Mouse (Mus musculus): ENCODE results near the gene Siglecf. TPM values are rescaled to one million over a fixed set of nuclear protein-coding genes. Genes with fewer than 3 reads are reported as not detected.

Gene Siglecf
- 5.0 and 7.6 TPM in 2 replicates for total RNA-seq (2017)

DNA sequence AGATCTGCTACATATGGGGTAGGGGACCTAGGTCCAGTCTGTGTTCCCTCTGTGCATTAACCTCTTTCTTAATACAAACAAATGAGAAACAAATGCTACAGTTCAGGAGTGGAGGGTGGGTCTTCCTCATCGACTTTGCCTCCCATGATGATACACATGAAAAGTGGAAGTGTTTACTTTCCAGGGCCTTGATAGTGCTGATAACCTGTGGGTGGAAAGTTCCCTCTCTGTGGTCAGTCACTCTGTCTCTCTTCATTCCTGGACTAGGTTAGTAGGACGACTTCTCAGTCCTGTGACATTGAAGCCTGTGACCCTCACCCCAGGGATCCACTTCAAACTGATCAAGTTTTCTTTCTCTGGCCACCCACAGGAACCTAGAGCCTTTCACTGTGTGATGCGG lies at the start of gene Siglecf:
Gene Siglecf, plus strand, starts transcription at position 188 of the 400 bp plus-strand sequence.
- ATAC-seq (replicated peaks in 1 of 2; ENCODE audit: insufficient read depth in 1 of 2, low FRiP score in 2 of 2, low TSS enrichment in 1 of 2, low read depth in 1 of 2, poor library complexity in 2 of 2, severe bottlenecking in 2 of 2): peak; percentile 38 to 43; a peak in 2 of 4 replicates

DNA sequence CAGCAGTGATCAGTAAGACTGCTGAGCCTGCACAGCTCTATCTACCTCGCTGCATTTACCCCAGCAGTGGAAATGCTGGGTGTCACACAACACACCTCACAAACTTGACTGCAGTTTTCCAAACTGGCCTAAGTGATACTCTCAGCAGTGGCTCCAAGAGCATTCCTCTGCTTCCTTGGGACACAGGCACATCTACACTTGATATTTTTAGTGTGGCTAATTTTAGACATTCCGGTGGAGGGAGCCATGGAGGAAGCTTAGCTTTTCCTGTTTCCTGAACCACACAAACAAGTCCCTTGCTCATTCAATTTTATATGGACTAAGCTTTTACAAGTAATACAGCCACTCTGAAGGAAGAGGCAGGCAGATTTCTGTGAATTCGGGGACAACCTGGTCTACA lies 45.9 kb upstream of the Siglecf start:
- ATAC-seq (replicated peaks in 1 of 2; ENCODE audit: insufficient read depth in 1 of 2, low FRiP score in 2 of 2, low TSS enrichment in 1 of 2, low read depth in 1 of 2, poor library complexity in 2 of 2, severe bottlenecking in 2 of 2): 0 out of 4 replicates have a peak, but pooled peaks have one; percentile 29 to 41

DNA sequence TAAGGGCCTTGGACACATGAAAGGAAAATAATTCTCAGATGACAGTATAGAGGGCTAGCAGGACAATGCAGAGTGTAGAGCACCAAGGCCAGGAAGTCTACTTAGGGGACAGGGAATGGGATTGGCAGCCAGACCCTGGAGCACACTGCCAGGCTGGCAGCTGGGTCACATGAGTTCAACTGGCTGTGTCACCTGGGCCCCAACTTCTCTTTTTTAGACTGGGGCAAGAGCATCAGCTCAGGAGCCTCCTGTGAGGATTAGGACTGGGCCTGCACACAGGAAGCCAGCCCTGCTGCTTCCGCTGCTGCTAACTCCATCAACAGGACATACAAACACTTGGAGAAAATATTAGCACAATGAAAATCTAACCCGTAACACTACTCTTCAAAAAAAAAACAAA lies 42.1 kb upstream of the Siglecf start:
- ATAC-seq (replicated peaks in 1 of 2; ENCODE audit: insufficient read depth in 1 of 2, low FRiP score in 2 of 2, low TSS enrichment in 1 of 2, low read depth in 1 of 2, poor library complexity in 2 of 2, severe bottlenecking in 2 of 2): no peak

DNA sequence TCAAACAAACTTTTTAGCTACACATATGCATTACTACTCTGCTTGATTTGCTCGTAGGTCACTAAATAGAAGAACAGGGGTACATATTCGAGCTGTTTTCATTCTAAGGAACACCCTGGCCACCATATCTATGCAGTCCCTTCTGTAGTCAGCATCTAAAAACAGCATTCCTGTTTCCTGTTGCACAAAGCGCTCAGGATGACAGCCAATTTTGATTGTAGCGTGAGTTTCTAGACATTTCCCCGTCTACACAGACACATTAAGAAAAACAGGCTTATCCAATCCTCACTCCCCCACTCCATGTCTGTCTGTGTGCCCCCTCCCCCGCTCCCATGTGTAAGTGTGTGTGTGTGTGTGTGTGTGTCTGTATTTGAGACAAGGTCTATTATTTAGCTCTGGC lies 39.5 kb upstream of the Siglecf start:
- no peak for ATAC-seq (replicated peaks in 1 of 2; ENCODE audit: insufficient read depth in 1 of 2, low FRiP score in 2 of 2, low TSS enrichment in 1 of 2, low read depth in 1 of 2, poor library complexity in 2 of 2, severe bottlenecking in 2 of 2)

DNA sequence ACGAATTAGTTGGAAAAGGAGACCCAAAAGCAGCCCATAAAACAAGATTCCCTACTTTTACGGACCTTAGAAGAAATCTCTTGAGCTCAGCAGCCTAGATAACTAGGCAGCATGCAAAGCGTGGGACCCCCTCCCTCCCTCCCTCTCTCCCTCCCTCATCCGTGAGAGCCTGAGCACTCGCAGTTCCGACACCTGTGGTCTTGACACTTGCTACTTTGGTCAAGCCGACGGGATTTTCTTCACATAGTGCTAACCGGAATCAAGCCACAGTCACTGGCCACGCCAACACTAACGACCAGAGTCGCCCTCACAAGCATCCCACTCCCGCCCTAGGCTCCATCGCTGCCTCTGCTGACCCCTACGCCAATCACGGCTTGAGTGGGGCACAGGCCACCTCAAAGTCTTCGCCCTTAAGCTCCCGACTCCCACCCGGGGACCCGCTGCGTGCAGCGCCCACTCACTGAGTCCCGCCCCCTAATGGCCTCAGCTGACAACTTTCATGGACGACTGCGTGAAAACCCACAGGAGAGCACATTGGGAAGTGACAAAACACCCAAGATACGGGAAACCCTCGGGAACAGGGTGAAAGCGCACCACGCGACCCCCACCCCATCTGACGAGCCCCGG lies 38.6 kb upstream of the Siglecf start:
- peak; percentile 23 to 46 for ATAC-seq (replicated peaks in 1 of 2; ENCODE audit: insufficient read depth in 1 of 2, low FRiP score in 2 of 2, low TSS enrichment in 1 of 2, low read depth in 1 of 2, poor library complexity in 2 of 2, severe bottlenecking in 2 of 2)

DNA sequence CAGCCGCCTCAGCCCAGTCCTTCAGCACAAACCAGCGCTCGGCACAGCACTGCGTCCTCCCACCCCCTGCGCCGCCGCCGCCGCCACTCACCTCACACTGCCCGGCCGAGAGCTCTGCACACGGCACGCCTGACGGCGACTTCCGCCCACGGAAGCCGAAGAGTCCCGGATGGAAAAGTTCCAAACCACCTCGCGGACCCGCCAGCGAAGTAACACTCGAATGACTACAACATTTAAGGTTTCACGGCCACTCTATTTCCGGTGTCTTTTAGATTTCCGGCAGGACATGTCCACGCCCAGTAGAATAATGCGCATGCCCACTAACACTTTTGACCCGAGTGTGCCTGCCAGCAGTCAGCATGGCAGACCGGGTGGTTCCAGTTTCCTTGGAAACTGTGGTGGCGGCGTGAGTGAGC lies 38.1 kb upstream of the Siglecf start, which contains the start of gene Zfp715:
Gene Zfp715, minus strand, starts transcription at position 282 of the 416 bp plus-strand sequence.
- ATAC-seq (replicated peaks in 1 of 2; ENCODE audit: insufficient read depth in 1 of 2, low FRiP score in 2 of 2, low TSS enrichment in 1 of 2, low read depth in 1 of 2, poor library complexity in 2 of 2, severe bottlenecking in 2 of 2): peak; percentile 94 to 95

DNA sequence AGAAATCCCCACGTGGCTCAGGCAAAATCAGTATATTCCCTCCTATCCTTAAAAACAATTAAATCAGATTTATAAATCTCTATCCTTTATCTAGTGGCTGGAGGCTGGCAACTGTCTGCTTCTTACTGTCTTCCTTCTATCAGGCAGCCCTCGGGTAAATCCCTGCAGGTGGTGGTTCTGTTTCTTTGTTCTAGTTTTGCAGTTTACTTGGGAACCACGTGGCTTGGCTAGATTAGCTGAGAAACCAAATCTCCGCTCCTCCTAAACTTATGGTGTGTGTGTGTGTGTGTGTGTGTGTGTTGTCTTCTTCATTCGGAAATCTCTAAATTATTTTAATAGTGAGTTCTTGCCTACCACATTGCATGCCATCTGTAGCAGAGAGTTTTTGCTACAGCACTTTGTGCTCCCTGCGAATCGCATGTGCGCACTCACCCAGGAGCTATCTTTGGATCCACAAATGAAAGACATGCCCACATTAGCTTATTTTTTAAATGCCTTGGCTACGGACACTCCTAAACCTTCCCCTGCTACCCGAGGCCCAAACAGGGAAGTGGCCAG lies 24.8 kb upstream of the Siglecf start:
- no peak for ATAC-seq (replicated peaks in 1 of 2; ENCODE audit: insufficient read depth in 1 of 2, low FRiP score in 2 of 2, low TSS enrichment in 1 of 2, low read depth in 1 of 2, poor library complexity in 2 of 2, severe bottlenecking in 2 of 2)

DNA sequence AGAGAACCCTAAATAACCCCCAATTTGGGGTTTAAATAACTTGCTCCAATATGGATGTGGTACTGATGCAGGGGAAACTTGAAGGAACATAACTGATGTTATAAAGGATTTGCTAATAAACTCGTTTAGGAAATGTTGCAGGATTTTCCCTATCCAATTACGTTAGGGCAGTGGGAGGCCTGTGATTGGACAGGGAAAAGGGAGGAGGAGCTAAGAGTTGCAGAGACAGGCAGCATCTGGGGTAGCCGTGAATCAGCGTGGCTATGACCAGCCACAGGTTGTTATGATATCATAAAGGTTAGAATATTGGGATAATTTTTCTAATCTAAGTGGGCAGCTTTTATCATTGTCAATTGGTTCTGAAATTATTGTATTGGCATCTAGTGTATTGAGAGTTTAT lies 23.0 kb upstream of the Siglecf start:
- no peak for ATAC-seq (replicated peaks in 1 of 2; ENCODE audit: insufficient read depth in 1 of 2, low FRiP score in 2 of 2, low TSS enrichment in 1 of 2, low read depth in 1 of 2, poor library complexity in 2 of 2, severe bottlenecking in 2 of 2)

DNA sequence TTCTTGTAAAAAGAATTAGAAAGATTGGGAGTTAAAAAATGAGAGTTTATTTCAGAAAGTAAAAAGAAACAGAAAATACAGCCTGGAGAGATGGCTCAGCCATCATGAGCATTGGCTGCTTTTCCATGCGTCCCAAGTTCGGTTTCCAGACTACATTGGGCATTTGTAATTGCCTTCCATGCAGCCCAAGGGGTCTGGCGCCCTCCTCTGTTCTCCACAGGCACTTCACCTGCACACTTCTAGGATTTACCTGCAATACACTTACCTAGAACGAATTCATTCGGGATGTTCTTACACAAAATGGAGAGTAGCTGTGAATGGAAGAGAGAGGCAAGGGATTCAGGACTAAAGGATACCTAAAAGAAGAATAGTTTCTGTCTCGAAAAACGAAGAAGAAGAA lies 17.9 kb upstream of the Siglecf start:
- peak; percentile 65 to 72; a peak in 3 of 4 replicates for ATAC-seq (replicated peaks in 1 of 2; ENCODE audit: insufficient read depth in 1 of 2, low FRiP score in 2 of 2, low TSS enrichment in 1 of 2, low read depth in 1 of 2, poor library complexity in 2 of 2, severe bottlenecking in 2 of 2)

DNA sequence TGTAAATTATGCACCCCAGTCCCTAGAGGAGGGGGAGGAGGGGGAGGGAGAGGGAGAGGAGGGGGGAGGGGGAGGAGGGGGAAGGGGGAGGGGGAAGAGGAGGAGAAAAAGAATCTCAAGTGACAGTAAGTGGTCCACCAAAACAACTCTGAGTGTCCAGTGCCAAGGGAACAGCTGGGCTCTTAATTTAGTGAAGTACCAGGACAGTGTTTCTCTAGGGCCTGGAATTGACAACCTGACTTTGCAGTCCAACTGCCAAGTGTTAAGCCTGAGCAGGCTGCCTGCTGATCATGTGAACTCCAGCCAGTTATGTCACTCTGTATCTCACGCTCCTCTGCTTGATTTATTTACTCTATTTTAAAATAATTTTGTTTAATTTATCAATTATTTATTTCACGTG lies 17.2 kb upstream of the Siglecf start:
- no peak for ATAC-seq (replicated peaks in 1 of 2; ENCODE audit: insufficient read depth in 1 of 2, low FRiP score in 2 of 2, low TSS enrichment in 1 of 2, low read depth in 1 of 2, poor library complexity in 2 of 2, severe bottlenecking in 2 of 2)

DNA sequence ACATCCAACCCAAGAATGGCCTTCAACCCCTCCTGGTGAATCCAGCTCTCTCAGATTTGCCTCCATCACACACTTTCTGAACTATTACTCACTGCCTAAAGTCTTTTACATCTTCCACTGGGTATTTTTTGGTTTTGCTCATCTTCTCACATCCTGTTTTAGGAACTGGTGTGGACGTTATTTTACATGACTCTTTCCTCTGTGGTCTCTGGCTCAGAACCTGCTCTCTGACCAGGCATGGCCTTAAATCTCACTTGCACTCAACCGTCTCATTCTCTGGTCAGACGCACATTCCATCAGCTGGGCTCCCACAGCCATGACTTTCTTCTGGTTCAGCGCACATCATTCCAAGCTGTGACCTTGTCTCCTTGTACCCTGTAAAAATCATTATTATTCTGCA lies 10.4 kb upstream of the Siglecf start:
- ATAC-seq (replicated peaks in 1 of 2; ENCODE audit: insufficient read depth in 1 of 2, low FRiP score in 2 of 2, low TSS enrichment in 1 of 2, low read depth in 1 of 2, poor library complexity in 2 of 2, severe bottlenecking in 2 of 2): no peak

DNA sequence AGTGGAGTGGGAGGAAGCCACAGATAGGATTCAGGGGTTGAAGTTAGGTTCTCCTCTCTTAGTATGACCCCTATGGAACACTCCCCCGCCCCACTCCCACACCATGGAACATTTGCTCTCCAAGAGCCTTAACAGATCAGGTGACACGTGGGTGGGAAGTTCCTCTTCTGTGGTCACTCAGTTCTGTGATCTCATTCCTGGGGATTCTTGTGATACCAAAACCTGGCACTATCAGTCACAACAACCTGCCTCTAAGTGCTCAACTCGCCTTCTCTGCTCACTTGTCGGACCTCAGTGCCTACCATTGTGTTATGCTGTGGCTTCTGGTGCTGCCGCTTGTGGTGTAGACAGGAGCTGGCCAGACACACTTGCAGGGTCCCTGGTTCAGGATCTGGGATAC lies 8.0 kb upstream of the Siglecf start:
- ATAC-seq (replicated peaks in 1 of 2; ENCODE audit: insufficient read depth in 1 of 2, low FRiP score in 2 of 2, low TSS enrichment in 1 of 2, low read depth in 1 of 2, poor library complexity in 2 of 2, severe bottlenecking in 2 of 2): peak; percentile 60 to 85

DNA sequence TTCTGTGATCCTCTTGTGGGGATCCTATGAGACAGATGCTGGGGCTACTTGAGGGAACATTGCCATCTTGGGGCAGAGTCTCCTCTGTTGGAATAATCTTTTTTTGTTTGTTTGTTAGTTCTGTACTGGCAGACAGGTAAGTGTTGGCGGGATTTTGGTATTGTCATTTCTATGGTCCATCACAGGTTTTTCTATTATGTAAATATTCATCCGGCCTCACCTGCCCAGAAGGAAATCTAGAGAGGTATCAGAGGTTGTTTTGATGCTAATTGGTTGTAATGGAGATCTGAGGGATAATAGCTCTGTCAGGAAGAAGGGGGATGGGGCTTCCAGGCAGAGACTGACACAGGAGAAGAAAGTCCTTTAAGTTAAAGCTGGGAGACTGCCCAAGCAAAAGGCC lies 7.1 kb upstream of the Siglecf start:
- no peak for ATAC-seq (replicated peaks in 1 of 2; ENCODE audit: insufficient read depth in 1 of 2, low FRiP score in 2 of 2, low TSS enrichment in 1 of 2, low read depth in 1 of 2, poor library complexity in 2 of 2, severe bottlenecking in 2 of 2)

DNA sequence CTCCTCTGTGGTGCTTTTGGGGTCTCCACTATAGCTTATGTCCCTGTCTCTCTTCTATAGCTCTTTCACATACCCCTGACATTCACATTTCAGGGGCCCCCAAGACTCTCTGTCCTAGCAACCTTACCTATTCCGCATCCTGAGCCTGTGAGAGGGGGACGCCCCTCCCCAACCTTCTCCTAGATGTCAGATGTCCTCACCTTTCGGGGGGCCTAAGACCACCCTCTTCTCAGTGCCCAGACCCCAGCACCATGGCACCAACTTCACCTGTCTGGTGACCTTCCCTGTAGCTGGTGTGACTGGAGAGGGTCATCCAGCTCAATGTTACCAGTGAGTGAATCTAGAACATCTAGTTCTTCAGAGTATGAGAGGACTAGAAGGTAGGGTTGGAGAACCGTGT lies 6.7 kb upstream of the Siglecf start:
- ATAC-seq (replicated peaks in 1 of 2; ENCODE audit: insufficient read depth in 1 of 2, low FRiP score in 2 of 2, low TSS enrichment in 1 of 2, low read depth in 1 of 2, poor library complexity in 2 of 2, severe bottlenecking in 2 of 2): no peak

DNA sequence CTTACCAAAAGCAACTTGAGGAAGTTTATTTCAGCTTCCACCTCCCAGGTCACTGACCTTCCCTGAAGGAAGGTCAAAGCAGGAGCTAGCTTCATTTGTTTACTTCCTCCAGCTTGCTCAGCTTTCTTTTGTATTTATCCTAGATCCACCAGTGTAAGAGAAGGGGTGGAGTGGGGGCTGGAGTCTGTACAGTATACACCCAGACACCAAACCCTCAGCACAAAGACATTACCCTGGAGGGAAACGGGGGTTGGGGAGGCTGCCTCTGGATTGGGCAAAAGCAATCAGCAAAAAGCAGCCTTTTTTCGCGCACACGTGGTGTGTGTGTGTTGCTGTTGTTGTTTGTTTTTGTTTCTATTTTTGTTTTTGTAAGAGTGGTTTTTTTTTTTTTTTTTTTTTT lies 5.0 kb upstream of the Siglecf start:
- no peak for ATAC-seq (replicated peaks in 1 of 2; ENCODE audit: insufficient read depth in 1 of 2, low FRiP score in 2 of 2, low TSS enrichment in 1 of 2, low read depth in 1 of 2, poor library complexity in 2 of 2, severe bottlenecking in 2 of 2)

DNA sequence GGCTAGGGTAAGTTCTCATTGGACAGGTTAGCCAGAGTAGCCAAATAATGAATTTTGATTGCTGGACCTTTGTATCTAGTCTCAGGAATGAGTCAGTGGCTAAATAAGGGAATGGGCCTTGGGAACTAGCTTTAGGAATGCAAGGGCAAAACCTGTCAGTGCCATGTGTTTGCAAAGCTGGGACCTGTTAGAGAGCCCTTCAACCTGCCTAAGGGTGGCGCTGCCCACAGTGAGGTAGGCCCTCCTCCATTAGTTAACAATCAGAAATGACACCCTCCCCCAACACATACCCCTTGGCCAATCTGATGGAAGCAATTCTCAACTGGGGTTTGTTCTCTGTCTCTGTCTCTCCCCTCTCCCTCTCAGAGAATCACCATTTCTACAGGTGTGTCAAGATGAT lies 4.6 kb upstream of the Siglecf start:
- no peak for ATAC-seq (replicated peaks in 1 of 2; ENCODE audit: insufficient read depth in 1 of 2, low FRiP score in 2 of 2, low TSS enrichment in 1 of 2, low read depth in 1 of 2, poor library complexity in 2 of 2, severe bottlenecking in 2 of 2)

DNA sequence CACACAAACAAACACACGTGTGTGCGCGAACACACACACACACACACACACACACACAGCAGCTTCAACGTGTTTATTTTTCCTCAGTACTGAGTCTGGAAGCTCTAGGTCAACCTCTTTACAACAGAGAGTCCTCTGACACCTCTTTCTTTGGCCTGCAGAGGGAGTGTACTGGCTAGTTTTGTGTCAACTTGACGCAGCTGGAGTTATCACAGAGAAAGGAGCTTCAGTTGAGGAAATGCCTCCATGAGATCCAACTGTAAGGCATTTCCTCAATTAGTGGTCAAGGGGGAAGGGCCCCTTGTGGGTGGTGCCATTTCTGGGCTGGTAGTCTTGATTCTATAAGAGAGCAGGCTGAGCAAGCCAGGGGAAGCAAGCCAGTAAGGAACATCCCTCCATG lies 1.5 kb upstream of the Siglecf start:
- peak; percentile 54 to 65; a peak in 2 of 4 replicates for ATAC-seq (replicated peaks in 1 of 2; ENCODE audit: insufficient read depth in 1 of 2, low FRiP score in 2 of 2, low TSS enrichment in 1 of 2, low read depth in 1 of 2, poor library complexity in 2 of 2, severe bottlenecking in 2 of 2)

DNA sequence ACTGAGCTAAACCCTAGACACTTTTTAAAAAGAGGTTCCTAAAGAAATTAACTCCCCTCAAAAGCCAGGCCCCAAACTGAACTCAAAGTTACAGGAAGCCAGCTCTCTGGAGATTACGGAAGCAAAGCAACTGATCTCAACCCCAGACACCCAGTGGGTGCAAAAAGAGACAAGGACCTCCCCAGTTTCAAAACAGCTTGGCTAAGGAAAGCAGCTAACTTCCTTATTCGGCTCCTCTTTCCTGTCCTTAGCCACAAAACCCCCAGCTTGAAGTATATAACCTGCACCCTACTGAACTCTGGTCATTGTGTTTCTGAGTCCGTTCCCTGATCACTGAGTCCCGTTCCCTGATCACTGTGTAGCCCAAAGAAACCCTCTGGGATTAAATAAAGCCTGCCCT lies 2.0 kb downstream of the Siglecf start:
- ATAC-seq (replicated peaks in 1 of 2; ENCODE audit: insufficient read depth in 1 of 2, low FRiP score in 2 of 2, low TSS enrichment in 1 of 2, low read depth in 1 of 2, poor library complexity in 2 of 2, severe bottlenecking in 2 of 2): peak; percentile 74 to 78

DNA sequence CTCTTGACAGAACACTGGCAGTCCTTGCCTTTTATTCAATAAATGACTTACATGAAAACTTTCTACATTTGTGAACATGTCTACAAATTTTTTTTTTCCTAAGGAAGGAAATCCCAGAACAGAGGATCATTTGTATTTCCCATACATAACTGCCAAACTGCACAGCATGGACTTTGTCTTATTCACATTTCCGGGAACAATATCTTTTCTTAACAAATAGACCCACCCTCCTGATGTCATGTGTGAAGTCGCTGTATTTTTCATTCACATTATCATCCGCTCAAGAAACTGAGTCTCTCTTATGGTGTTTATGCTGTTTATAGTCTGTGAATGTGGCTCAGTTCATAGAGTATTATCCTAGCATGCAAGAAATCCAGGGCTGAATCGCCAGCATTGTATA lies 2.6 kb downstream of the Siglecf start:
- ATAC-seq (replicated peaks in 1 of 2; ENCODE audit: insufficient read depth in 1 of 2, low FRiP score in 2 of 2, low TSS enrichment in 1 of 2, low read depth in 1 of 2, poor library complexity in 2 of 2, severe bottlenecking in 2 of 2): no peak
